Mouse (Mus musculus): ENCODE data around the gene Thsd4. TPM values are rescaled to one million over a fixed set of nuclear protein-coding genes. Genes with fewer than 3 reads are reported as not detected.

Thsd4 gene
- polyA plus RNA-seq, 1 experiment = 0.65 TPM

GRCm38 (mm10) chr9:60323435-60323834, 198.4 kb downstream of the Thsd4 start:
- Histone ChIP-seq H3K4me1 (peaks cover 8% of the 10 kb centered on the region), H3K27me3 (replicated peaks) (peaks cover 9% of the 10 kb centered on the region), H3K36me3 (replicated peaks; ENCODE audit: low read length) (no peaks in the 10 kb centered on the region), H3K4me3 (replicated peaks) (no peak overlapping the region), H3K9me3 (no peaks in the 10 kb centered on the region)
- TF ChIP-seq GATA1 (IDR thresholded peaks at IDR 0.05; ENCODE audit: borderline replicate concordance, low read length) = no peak
- TF ChIP-seq FLI1 (IDR thresholded peaks at IDR 0.05; ENCODE audit: low read length) = no peak

- Histone ChIP-seq H3K9me3 (no peaks in the 10 kb centered on the region), H3K36me3 (replicated peaks; ENCODE audit: low read length) (no peaks in the 10 kb centered on the region), H3K4me3 (replicated peaks) (no peak overlapping the region), H3K27me3 (replicated peaks) (peaks cover 9% of the 10 kb centered on the region), H3K4me1 (peaks cover 20% of the 10 kb centered on the region)
- TF ChIP-seq GATA1 (IDR thresholded peaks at IDR 0.05; ENCODE audit: borderline replicate concordance, low read length) (no peak), FLI1 (IDR thresholded peaks at IDR 0.05; ENCODE audit: low read length) (no peak)
Measured at GRCm38 (mm10) chr9:60317291-60317690, 204.6 kb downstream of the Thsd4 start.

DNA sequence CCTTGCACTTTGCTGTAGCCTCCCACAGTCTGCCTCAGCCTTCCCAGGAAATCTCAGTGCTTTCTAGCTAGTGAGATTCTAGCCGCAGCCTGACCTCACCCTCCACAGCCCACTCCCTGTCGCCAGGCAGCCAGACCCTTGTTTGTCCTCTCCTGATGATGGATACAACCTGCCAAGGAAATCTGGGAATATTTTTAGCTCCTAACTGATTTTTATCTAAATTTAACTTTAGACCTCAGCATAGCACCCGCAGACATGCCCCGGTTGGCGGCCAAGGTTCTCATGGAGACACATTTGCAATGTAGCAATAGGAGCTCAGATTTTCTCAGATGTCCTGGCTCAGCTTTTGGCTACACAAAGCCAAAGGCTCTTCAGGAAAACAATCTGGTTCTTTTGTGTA, 205.3 kb downstream of the Thsd4 start:
- no peak for TF ChIP-seq GATA1 (IDR thresholded peaks at IDR 0.05; ENCODE audit: borderline replicate concordance, low read length)
- TF ChIP-seq FLI1 (IDR thresholded peaks at IDR 0.05; ENCODE audit: low read length) = no peak
- no peaks in the 10 kb centered on the region for H3K36me3 ChIP-seq (replicated peaks; ENCODE audit: low read length)

DNA sequence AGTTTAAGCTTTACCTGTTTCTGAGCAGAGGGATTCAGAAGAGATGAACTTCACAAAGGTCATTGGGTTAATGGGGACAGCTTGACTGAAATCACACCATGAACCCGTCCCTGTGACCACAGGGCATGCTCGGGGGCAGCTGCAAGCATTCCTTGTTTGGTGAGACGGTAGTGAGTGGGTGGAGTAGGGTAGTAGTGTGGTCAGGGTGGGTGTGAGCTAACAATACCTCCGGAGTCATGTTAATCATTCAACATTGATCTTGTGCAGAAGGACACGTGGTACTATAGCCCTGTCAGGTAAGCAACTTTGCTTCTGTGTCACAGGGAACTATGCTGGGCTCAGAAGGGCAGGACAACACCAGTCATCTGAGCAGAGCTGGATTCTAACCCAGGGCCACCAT, 206.3 kb downstream of the Thsd4 start:
- Histone ChIP-seq H3K4me1 (peaks cover 26% of the 10 kb centered on the region), H3K36me3 (replicated peaks; ENCODE audit: low read length) (no peaks in the 10 kb centered on the region), H3K9me3 (no peaks in the 10 kb centered on the region), H3K4me3 (replicated peaks) (no peak overlapping the region), H3K27me3 (replicated peaks) (peaks cover 21% of the 10 kb centered on the region)
- no peak for TF ChIP-seq FLI1 (IDR thresholded peaks at IDR 0.05; ENCODE audit: low read length)
- no peak for TF ChIP-seq GATA1 (IDR thresholded peaks at IDR 0.05; ENCODE audit: borderline replicate concordance, low read length)

More for the DNA sequence above, 205.3 kb downstream of the Thsd4 start:
- peaks cover 26% of the 10 kb centered on the region for H3K4me1 ChIP-seq
- no peak overlapping the region for H3K4me3 ChIP-seq (replicated peaks)
- H3K27me3 ChIP-seq (replicated peaks) = peaks cover 16% of the 10 kb centered on the region
- H3K9me3 ChIP-seq = no peaks in the 10 kb centered on the region

GRCm38 (mm10) chr9:60313661-60314060, 208.2 kb downstream of the Thsd4 start:
- H3K36me3 ChIP-seq (replicated peaks; ENCODE audit: low read length) = no peaks in the 10 kb centered on the region
- H3K4me3 ChIP-seq (replicated peaks) = no peak overlapping the region
- peaks cover 26% of the 10 kb centered on the region for H3K4me1 ChIP-seq
- peaks cover 27% of the 10 kb centered on the region for H3K27me3 ChIP-seq (replicated peaks)
- no peaks in the 10 kb centered on the region for H3K9me3 ChIP-seq
- TF ChIP-seq FLI1 (IDR thresholded peaks at IDR 0.05; ENCODE audit: low read length) = no peak
- no peak for TF ChIP-seq GATA1 (IDR thresholded peaks at IDR 0.05; ENCODE audit: borderline replicate concordance, low read length)

GRCm38 (mm10) chr9:60312670-60313069, 209.2 kb downstream of the Thsd4 start:
- H3K36me3 ChIP-seq (replicated peaks; ENCODE audit: low read length) = no peaks in the 10 kb centered on the region
- peaks cover 34% of the 10 kb centered on the region for H3K27me3 ChIP-seq (replicated peaks)
- H3K9me3 ChIP-seq = no peaks in the 10 kb centered on the region
- H3K4me3 ChIP-seq (replicated peaks) = no peak overlapping the region
- H3K4me1 ChIP-seq = peaks cover 26% of the 10 kb centered on the region
- TF ChIP-seq FLI1 (IDR thresholded peaks at IDR 0.05; ENCODE audit: low read length) = no peak
- no peak for TF ChIP-seq GATA1 (IDR thresholded peaks at IDR 0.05; ENCODE audit: borderline replicate concordance, low read length)

- no peak for TF ChIP-seq GATA1 (IDR thresholded peaks at IDR 0.05; ENCODE audit: borderline replicate concordance, low read length)
- TF ChIP-seq FLI1 (IDR thresholded peaks at IDR 0.05; ENCODE audit: low read length) = no peak
- Histone ChIP-seq H3K36me3 (replicated peaks; ENCODE audit: low read length) (no peaks in the 10 kb centered on the region), H3K9me3 (no peaks in the 10 kb centered on the region), H3K4me1 (peaks cover 26% of the 10 kb centered on the region), H3K4me3 (replicated peaks) (no peak overlapping the region), H3K27me3 (replicated peaks) (peaks cover 37% of the 10 kb centered on the region)
Measured at GRCm38 (mm10) chr9:60311594-60312128, 210.2 kb downstream of the Thsd4 start.

DNA sequence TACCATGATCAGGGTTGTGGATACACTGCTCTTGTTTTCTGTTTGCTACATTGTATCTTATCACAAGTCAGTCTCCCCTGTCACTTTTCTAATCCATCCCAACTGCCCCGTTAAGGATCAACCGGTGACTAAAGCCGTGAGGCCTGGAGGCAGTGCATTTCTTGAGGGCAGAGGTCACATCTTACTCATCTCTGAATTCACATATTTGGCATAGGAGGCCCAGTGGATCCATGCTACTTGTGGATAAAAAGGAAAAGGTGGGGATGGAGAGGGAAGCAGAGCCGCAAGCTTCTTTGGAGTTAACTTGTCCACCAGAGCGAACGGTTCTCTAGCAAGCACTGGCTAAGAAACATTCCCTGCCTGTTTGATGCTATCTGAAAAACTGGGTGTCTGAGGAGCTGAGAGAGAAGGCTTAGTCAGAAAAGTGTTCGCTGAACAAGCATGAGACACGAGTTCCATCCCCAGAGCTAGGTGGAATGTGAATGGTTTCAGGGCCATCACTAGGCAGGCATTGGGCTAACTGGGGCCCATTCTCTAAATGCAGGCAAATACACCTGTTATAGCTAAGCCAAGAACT, 211.0 kb downstream of the Thsd4 start:
- peaks cover 41% of the 10 kb centered on the region for H3K27me3 ChIP-seq (replicated peaks)
- H3K36me3 ChIP-seq (replicated peaks; ENCODE audit: low read length) = no peaks in the 10 kb centered on the region
- no peak overlapping the region for H3K4me3 ChIP-seq (replicated peaks)
- TF ChIP-seq FLI1 (IDR thresholded peaks at IDR 0.05; ENCODE audit: low read length) = no peak
- no peak for TF ChIP-seq GATA1 (IDR thresholded peaks at IDR 0.05; ENCODE audit: borderline replicate concordance, low read length)
- no peaks in the 10 kb centered on the region for H3K9me3 ChIP-seq
- H3K4me1 ChIP-seq = peaks cover 26% of the 10 kb centered on the region

GRCm38 (mm10) chr9:60309786-60310711, 211.8 kb downstream of the Thsd4 start:
- no peaks in the 10 kb centered on the region for H3K36me3 ChIP-seq (replicated peaks; ENCODE audit: low read length)
- no peaks in the 10 kb centered on the region for H3K9me3 ChIP-seq
- peaks cover 26% of the 10 kb centered on the region for H3K4me1 ChIP-seq
- no peak overlapping the region for H3K4me3 ChIP-seq (replicated peaks)
- H3K27me3 ChIP-seq (replicated peaks) = peaks cover 47% of the 10 kb centered on the region
- no peak for TF ChIP-seq GATA1 (IDR thresholded peaks at IDR 0.05; ENCODE audit: borderline replicate concordance, low read length)
- TF ChIP-seq FLI1 (IDR thresholded peaks at IDR 0.05; ENCODE audit: low read length) = no peak

DNA sequence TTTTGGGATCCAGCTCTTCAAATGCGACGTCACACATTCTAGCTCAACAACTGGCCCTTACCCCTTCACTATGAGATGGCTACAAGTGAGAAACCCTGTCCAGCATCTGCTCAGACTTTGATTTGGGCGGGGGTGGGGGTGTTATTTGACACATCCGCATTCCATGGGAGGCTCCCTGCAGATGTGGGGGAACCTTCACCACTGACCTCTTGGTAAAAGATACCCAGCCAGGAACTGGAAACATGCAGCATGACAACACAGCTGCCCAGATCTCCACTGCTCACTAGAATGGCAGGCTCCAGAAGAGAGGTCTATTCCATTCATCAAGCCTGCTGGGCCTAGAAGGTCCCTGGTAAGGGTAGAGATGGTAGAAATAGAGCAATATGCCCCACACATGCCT, 213.7 kb downstream of the Thsd4 start:
- no peak for TF ChIP-seq FLI1 (IDR thresholded peaks at IDR 0.05; ENCODE audit: low read length)
- TF ChIP-seq GATA1 (IDR thresholded peaks at IDR 0.05; ENCODE audit: borderline replicate concordance, low read length) = no peak
- Histone ChIP-seq H3K4me3 (replicated peaks) (no peak overlapping the region), H3K4me1 (peaks cover 12% of the 10 kb centered on the region), H3K9me3 (no peaks in the 10 kb centered on the region), H3K36me3 (replicated peaks; ENCODE audit: low read length) (no peaks in the 10 kb centered on the region), H3K27me3 (replicated peaks) (peaks cover 62% of the 10 kb centered on the region)
